Mouse (Mus musculus) spleen, postnatal 4 days (tissue): ENCODE data around the gene Pofut2.

Source experiments
- DNase-seq, 2 experiments: peaks; one replicate each; pipeline ENCODE4 v3.0.0; 2022; ENCODE audit warnings: low spot score in 2 of 2

Gene Pofut2

DNA sequence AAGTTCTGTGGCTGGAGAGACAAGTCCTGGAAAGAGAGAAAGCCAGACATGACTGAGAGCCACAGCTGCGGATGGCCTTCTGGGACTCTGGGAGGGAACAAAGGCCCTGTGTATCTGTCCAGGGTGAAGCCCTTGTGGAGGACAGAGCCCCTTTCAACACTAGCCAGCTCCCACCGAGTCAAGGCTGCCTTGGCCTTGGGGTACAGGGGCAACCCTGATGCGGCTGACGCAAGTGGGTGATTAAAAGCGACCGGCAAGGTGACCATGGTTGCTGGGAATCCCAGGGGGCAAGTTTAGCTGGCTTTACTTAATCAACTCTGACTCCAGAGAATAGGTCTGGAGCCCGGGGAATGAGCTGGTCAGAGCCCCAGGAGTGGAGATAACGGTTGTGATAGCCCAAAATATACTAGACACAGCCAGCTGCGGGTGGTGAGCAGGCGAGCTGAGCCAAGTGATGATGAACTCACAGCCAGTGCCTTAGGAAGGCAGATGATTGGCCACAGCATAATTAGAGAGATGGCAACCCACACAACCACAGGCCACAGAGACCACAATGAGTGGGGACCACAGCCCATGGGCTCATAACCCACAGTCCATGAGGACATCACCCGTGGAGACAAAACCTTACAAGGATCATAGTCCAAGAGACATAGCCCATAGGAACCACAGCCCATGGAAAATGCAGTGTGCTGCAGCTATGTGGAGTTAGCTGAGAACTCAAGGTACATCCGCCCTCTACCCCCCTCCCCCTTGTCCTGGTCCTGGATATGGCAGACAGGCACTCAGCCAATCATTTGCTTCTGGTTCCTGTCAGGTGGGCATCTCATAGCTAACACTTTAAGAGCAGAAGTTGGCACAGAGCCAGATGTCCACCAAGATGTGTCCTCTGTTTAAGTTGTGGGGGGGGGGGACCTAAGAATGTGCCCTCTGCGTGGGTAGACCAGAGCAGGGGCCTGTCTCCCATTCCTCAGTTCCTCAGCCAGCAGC, 29.1 kb upstream of the Pofut2 start:
- no peak for DNase-seq

DNA sequence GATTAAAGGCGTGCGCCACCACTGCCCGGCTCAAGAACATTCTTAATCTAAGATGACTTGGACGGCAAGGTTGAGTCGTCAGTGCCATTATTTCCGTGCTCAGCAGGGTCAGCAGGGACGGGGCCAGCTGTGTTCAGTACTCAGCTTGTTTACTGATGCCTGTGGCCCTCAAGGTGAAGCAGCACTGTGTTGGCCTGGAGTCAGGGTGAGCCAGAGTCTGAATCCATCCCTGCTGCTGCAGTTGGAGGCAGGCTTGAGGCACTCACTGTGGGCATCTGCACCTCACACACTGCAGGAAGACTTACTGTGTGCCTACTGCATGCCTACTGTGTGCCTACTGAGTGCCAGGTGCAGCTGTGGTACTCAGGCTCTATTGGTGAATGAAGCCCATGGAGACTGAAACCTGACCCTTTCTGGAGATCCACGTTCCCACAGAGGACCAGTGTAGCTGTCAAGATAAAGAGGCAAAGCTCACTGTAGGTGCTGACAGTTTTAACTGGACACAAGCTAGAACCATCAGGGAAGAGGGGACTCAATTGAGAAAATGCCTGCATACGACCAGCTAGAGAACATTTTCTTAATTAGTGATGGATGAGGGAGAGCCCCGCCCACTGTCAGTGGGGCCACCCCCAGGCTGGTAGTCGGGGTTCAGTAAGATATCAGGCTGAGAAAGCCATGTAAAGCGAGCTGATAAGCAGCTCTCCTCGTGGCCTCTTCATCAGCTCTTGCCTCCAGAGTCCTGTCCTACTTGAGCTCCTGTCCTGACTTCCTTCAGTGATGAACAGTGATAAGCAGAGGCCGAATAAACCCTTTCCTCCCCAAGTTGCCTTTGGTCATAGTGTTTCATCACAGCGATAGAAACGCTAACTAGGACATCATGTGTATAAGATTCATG, 26.9 kb upstream of the Pofut2 start:
- DNase-seq: peak; percentile 77 to 78

DNA sequence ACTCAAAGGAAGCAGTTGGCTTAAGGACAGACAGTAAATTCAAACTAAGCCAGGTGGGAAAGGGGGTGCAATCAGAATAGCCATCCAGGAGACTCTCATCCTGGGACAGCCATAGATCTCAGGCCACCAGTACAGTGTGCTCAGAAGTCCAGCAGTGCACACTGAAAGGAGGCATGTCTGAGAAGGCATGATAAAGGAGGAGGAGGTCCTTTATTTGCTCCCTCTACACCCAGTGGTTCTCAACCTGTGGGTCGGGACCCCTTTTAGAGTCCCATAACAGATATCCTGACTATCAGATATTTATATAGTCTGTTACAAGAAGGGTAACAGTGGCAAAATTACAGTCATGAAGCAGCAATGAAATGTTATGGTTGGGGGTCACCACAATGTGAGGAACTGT, 25.8 kb upstream of the Pofut2 start:
- DNase-seq: no peak

DNA sequence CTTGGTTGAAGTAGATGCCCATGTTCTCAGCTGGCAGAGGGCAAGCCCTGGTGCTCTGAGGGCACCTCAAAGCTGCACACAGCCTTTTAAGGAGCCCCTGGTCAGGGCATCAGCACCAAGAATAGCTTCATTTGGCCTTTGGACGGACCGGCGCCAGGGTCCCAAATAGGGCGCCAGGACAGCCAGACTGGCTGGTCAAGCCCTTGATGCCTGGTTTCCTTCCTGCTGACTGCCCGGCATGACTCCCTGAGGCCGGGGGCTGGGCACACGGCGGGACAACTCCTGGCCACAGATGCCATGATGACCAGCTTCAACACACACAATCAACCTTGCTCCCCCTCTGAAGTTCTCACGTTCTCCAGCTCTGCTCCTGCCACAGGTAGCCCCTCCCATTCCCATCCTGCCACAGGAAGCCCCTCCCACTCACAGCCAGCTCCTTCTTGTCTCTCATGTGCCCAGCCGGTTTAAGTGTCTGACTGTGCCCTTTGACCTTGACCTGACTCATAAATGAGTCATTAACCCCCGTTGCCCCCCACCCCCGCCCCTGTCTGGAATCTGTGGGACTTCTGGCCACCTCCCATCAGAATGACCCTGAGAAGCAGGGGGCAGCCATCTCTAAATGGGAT, 23.9 kb upstream of the Pofut2 start:
- DNase-seq: no peak

DNA sequence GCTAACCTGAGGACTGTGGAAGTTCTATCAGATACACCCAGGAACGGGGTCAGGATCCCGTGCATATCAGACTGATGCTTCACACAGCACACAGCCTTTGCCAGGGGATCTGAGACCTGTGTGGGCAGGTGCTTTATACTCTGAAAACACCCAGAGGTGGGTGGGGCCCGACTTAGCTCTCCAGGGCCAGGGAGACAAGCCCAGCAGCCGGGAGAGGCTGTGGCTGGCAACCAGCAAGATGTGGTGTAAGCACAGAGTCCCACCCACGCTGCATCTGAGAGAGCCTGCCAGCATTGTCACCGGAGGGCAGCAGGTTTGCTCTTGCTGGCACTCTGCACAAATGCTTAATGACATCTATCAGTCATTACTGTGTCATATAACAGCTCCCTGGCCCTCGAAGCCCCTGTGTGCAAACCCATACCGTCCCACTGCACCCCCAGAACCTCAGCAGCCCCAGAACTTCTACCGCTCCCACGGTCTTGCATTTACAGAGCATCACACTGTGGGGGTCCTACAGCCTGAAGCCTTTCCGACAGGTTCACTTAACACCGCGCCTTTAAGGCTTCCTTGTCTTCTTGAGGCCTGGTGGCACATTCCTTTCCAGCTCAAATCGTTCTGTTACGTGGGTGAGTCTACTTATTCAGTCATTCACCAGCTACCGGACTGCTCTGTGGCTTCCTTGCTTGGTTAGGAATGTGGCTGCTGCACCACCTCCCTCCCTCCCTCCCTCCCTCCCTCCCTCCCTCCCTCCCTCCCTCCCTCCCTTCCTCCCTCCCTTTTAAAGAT, 21.0 kb upstream of the Pofut2 start:
- DNase-seq: no peak

DNA sequence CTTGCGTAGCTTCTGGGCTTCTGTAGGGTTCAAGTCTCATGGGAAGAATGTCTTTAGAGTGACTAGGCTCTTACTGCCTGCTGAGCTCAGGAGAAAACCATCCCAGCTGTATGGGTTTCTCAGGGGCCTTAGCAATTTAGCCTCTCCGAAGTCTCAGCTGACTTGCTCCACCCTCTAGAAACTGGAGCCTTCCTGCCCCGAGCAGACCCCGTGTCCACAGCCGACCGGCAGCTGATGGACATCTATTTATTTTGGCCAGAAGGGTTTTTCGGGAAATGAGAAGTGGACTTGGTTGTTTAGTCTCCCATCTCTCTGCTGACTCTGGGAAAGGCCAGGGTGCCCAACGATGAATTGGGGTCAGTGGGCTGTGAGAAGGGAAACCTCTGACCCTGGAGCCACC, 18.3 kb upstream of the Pofut2 start:
- DNase-seq: no peak

DNA sequence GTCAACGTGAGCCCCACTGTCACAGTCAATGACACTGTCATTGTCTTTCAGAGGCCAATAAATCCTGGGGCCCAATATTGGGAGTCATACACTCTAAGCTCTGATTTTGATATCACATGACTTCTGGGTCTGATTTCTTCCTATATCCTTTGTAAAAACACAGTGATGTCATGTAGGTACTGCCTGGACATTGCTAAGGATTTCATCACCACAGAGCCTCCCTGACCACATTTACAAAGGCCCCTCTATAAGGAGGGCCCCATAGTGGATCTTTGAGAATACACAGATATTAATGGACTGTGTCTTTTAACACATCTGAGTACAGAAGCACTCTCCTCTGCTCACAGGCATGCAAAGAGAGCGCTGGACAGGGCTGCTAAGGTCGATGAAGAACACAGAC, 16.6 kb upstream of the Pofut2 start:
- DNase-seq: no peak

DNA sequence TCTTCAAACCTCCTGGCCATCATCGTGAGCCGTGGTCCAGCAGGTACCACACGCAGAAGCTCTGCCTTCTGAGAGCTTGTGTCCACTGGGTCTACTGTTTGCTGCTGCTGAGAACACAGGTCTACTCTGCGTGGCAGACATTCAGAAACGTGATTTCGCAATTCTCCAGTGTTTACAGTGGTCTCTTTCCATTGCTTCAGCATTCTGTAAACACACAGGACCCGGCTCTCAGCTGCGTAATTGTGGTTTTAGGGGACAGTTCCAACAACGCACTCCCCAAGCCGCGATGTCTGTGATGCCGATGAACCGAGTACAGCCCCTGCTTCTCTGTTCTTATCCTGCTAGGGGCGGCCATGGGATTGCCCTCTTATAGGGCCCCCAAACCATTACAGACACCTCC, 16.1 kb upstream of the Pofut2 start:
- DNase-seq: no peak

DNA sequence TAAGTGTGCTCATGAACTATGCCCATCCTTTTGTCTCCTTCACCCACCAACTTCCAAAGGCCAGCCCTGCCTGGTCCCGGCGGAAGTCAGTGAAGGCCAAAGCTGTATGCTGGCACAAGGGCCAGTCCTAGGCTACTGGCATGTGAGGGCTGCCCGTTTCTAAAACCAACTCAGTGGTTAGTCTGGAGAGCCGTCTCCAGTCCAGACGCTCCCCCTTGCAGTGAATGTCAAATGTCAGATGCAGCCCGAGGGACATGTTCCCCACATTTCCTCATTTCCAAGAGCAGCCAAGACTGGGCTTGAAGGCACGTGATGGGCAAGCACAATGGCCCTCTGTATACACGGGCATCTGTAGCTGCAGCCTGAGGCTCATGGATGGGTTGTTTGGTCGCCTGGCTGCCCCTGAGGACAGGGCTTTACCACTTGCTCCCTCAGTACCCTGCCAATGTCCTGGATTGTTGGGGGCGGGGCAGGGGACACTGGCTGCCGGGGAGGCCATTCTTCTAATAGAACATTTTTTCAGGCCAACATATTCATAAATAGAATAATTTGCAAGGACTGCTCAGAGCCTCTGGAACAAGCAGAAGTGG, 15.4 kb upstream of the Pofut2 start:
- no peak for DNase-seq

DNA sequence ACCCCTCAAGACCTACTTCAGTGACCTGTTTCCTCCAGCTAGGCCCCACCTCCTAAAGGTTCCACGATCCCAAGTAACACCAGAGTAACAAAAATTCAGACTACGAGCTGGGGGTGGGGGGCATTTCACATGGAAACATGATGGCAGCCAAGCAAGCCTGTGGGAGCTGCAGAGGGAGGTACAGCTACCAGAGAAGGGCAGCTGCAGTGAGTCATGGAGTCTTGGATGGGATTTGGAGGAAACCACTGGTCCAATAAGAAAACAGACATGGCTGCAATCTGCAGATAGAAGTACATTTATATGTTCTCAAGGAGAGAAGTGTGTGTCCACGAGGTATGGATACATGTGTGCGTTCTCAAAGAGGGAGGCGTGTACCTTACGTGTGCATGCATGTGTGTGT, 14.2 kb upstream of the Pofut2 start:
- no peak for DNase-seq

DNA sequence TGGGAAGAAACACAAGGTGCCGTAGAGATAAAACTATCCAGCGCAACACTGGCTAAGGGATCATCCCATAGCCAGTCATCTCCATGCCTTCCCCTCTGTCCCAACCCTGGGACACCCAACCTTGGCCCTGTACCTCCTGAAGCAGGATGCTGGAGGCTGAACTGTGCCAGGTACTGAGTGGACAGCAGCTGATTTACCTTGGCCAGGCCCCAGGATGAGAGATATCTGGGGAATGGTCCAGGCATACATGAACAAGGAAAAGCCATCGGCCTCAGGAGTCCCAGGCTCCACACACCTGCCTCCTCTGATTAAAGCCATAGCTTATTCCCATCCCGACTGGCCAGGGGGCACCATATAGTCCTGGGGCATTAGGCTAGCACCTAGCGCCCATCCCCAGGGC, 12.0 kb upstream of the Pofut2 start:
- no peak for DNase-seq

DNA sequence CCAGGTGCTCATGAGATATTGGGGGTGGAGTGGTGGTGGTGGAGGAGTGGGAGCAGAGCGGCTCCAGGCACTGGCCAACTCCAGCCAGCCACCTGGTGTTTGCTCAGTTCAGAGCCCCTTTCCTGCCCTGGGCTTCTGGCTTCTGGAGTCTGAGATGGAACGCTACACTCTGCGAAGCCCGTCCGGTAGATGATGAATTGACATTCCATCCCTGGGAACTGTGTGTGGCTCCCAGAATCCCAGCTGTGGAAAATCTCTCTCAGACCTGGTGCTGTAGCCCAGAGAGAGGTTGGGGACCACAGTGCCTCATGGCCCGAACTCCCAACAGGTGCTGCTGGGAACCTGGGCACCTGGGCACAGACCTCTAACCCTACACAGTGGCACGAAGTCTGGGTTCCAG, 11.3 kb upstream of the Pofut2 start:
- no peak for DNase-seq

DNA sequence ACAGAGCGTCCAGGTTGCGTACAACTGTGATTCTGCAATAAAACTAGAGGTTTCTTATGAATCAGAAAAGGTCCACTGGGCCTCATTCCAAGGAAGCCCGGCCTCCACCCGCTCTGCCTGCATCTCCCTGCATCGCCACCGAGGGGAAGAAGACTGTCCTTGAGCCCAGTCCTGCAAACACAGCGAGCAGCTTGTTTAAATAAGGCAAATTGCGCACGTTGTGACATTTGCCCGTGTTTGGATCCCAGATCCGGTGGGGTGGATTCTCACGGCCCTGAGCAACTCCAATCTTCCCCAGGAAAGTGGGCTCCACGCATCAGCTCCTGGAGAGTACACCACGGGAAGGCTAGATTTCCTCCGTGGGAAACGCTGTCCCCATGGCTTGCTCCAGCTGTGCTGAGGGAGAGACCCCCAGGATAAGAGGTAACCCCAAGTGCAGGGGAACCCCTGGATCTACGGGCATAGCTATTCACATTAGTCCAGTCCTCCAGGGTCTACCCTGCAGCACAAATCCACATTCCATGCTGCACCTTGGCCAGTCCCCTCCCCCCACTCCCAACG, 7.7 kb upstream of the Pofut2 start:
- DNase-seq: no peak

DNA sequence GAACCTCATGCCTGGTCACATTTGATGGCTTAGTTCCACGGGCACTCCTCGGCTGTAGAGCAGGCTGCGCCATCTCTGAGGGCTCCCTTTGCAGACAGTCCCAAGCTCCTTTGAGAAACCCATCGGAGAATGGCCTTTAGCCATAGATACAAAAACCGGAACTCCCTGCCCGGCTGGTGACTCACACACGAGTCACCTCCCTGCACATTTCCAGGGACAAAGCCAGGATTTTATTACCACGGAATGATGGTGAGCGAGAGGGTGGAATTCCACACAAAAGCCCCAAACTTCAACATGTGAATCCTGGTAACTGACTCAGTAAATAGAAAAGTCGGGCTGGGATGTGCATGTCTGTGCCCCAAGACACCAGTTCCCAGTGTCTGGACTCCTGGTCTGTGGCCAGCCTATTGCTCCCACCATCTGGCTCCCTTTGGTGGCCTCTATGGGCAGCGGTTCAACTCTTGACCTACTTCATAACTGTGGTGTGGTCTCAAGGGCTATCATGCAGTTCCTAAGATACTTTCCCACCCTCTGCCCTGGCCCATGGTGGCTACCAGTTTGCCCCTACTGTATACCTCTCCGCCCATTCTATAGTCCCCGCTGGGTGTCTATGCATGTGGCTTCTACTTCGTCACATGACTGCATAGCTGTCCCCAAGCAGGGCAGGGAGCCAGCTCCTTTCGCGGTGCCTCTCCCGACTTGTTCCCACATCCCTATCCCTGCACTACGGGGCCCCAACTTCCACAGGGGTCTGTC, 7.1 kb upstream of the Pofut2 start:
- no peak for DNase-seq

DNA sequence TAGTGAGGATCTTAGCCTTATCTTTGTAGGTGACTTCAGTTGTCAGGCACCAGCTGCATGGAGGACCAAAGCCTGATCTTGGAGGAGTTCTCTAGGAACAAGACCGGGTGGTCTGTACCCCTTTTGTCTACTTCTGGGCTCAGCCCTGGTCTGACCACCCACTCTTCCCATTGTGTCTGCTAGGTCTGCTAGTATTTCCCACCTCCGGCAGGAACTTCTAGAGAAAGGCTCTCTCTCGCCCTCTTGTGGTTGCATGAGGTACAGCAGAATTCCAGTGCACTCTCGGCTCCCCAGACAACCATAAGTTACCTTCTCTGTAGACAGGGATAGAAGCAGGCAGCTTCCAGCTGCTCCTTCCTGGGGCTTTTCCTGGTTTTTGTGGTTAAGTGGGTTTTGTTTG, 6.2 kb upstream of the Pofut2 start:
- peak; percentile 74 to 87 for DNase-seq

DNA sequence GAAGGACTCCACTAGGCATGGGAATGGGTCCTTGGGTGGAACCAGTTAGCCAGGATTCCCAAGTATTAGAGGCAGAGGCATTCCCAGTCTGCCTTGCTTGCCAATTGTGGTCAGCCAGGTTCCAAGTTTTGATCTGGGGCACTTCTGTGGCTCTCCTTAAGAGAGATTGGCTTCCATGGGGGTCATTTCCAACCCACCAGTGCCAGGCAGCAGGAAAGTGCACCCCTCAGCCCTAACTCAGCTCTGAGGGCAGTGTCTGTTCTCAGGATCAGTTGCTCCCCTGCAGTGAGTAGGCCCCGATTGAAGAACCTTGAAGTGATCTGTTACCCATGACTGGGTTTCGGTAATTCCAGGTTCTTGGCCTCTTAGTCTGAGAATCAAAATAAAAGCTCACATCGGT, 3.8 kb upstream of the Pofut2 start:
- no peak for DNase-seq

DNA sequence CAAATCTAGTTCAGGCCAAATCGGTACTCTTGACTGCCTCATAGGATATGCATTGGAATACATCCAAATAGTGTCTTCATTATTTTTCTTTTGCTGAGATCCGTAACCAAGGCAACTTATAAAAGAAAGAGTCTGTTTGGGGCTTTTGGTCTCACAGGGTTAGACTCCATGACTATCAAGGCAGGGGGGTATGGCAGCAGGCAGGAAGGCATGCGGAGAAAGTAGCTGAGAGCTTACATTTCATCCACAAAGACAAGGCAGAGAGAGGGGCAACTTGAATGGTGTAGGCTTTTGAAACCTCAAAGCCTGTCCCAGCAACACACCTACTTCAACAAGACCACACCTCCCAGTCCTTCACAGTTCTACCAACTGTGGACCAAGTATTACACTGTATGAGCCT, 3.3 kb upstream of the Pofut2 start:
- DNase-seq: no peak

DNA sequence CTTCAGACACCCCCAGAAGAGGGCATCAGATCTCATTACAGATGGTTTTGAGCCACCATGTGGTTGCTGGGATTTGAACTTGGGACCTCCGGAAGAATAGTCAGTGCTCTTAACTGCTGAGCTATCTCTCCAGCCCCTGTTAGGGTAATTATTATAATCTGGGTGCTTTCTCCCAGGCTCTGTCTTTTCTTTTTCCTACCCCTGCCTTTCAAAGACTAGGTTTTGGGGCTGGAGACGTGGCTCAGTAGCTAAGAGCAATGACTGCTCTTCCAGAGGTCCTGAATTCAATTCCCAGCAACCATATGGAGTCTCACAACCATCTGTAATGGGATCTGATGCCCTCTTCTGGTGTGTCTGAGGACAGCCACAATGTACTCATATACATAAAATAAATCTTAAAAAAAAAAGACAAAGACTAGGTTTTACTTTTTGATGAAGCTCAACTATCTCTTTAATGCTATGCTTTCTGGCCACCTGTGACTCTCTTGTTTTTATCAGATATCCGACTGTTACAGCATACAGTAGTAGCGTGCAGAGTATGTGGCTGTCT, 902 bp upstream of the Pofut2 start:
- no peak for DNase-seq

DNA sequence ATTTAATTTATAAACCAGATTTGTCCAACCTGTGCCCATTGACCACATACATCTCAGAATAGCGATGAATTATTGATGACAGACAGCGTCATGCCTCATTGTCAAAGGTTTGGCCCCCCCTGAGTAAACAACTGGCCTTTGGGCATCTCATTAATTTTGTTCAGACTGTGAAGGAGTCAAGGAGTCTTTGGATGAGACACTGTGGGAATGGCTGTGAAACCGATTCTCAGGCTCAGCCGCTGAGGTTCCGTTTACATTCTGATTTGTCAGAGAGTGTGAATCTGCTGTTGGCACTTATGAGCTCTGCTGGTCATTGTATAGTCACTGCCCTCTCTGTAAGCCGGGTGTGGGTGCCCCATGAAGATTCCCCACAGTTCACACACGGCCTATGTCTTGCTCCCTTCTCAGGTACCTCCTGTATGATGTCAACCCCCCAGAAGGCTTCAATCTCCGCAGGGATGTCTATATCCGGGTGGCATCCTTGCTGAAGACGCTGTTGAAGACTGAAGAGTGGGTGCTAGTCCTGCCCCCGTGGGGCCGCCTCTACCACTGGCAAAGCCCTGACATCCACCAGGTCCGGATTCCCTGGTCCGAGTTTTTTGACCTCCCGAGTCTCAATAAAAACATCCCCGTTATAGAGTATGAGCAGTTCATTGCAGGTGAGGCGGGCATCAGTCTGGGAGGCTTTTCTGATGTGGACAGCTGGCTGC, 1.3 kb downstream of the Pofut2 start:
- DNase-seq: peak in 1 of 2 experiments; percentile 58
